Mouse (Mus musculus): ENCODE measurements around the gene Olfr11. TPM values are rescaled to one million over a fixed set of nuclear protein-coding genes. Genes with fewer than 3 reads are reported as not detected.

Olfr11 gene
- polyA plus RNA-seq (2014; fragmentation: Nextera tagmentation; extraction: Ambion mirVana), result not detected in 2 replicates

GRCm38 (mm10) chr13:21642418-21642817 lies at the start of gene Olfr11:
Gene Olfr11 (minus strand): TSS chr13:21642518.
- ATAC-seq (replicated peaks; ENCODE audit: low FRiP score, low TSS enrichment, low read depth), result no peak

DNA sequence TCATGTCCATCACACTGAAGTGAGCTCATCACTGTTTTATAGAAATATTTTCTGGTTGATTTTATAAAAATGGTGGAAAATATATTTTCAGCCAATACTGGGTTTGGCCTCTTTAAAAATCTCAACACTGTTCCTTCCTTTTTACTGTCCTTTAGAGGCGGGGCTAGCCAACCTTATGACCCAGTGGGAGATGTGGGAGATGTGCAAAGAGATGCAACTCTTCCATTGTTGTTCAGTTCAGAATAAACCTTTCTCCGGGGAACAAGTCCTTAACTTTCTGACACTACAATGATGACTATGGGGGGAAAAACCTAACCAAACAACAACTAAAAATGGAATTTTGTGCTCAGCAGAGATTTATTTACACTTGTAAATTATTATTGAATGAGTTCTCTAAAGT lies 35.0 kb upstream of the Olfr11 start, which contains the start of gene Olfr1360:
Gene Olfr1360 (minus strand): TSS at position 101 of the 400 bp plus-strand sequence.
- Histone ChIP-seq H3K9me3 (ENCODE audit: control insufficient read depth, low read length) (no peaks in the 10 kb centered on the region), H3K4me3 (ENCODE audit: low read depth, low read length) (no peak within 1 kb of the TSS), H3K9ac (ENCODE audit: low read length) (no peak within 1 kb of the TSS), H3K36me3 (ENCODE audit: control insufficient read depth, insufficient read depth, low read length) (no peaks in the 10 kb centered on the region), H3K4me1 (replicated peaks; ENCODE audit: control insufficient read depth, insufficient read depth, low read length) (no peaks in the 10 kb centered on the region), H3K27ac (ENCODE audit: low read depth) (no peak within 1 kb of the TSS), H3K4me2 (ENCODE audit: low read length) (no peak within 1 kb of the TSS), H3K27me3 (replicated peaks; ENCODE audit: control insufficient read depth, insufficient read depth, low read length) (no peaks in the 10 kb centered on the region)
- ATAC-seq (replicated peaks; ENCODE audit: low FRiP score, low TSS enrichment, low read depth), result no peak
- 81% methylated on average over 2 of the region's 2 CpGs for WGBS
- DNase-seq (ENCODE audit: low spot score), result no peak

More at GRCm38 (mm10) chr13:21642418-21642817, at the start of gene Olfr11:
- H3K4me3 ChIP-seq (ENCODE audit: low read depth, low read length), result no peak within 1 kb of the TSS
- no peak for DNase-seq (ENCODE audit: low spot score)
- no peak within 1 kb of the TSS for H3K27ac ChIP-seq (ENCODE audit: low read depth)
- H3K4me2 ChIP-seq (ENCODE audit: low read length), result no peak within 1 kb of the TSS
- no peaks in the 10 kb centered on the region for H3K36me3 ChIP-seq (ENCODE audit: control insufficient read depth, insufficient read depth, low read length)
- no peaks in the 10 kb centered on the region for H3K27me3 ChIP-seq (replicated peaks; ENCODE audit: control insufficient read depth, insufficient read depth, low read length)
- H3K9ac ChIP-seq (ENCODE audit: low read length), result no peak within 1 kb of the TSS
- WGBS, result 86% methylated on average over 2 of the region's 2 CpGs
- no peaks in the 10 kb centered on the region for H3K9me3 ChIP-seq (ENCODE audit: control insufficient read depth, low read length)
- no peaks in the 10 kb centered on the region for H3K4me1 ChIP-seq (replicated peaks; ENCODE audit: control insufficient read depth, insufficient read depth, low read length)

- H3K4me1 ChIP-seq (replicated peaks; ENCODE audit: control insufficient read depth, insufficient read depth, low read length), result no peaks in the 10 kb centered on the region
- DNase-seq (ENCODE audit: low spot score) (no peak), ATAC-seq (replicated peaks; ENCODE audit: low FRiP score, low TSS enrichment, low read depth) (no peak)
- no peak within 1 kb of the TSS for H3K27ac ChIP-seq (ENCODE audit: low read depth)
- no peak within 1 kb of the TSS for H3K4me3 ChIP-seq (ENCODE audit: low read depth, low read length)
- H3K9me3 ChIP-seq (ENCODE audit: control insufficient read depth, low read length), result no peaks in the 10 kb centered on the region
- no peak within 1 kb of the TSS for H3K9ac ChIP-seq (ENCODE audit: low read length)
- no peak within 1 kb of the TSS for H3K4me2 ChIP-seq (ENCODE audit: low read length)
- H3K27me3 ChIP-seq (replicated peaks; ENCODE audit: control insufficient read depth, insufficient read depth, low read length), result no peaks in the 10 kb centered on the region
- no peaks in the 10 kb centered on the region for H3K36me3 ChIP-seq (ENCODE audit: control insufficient read depth, insufficient read depth, low read length)
- 50% methylated on average over 2 of the region's 2 CpGs for whole genome bisulfite sequencing
These were observed 21.0 kb upstream of the Olfr11 start, which contains the start of gene Olfr1361 for GRCm38 (mm10) chr13:21663286-21663685. Gene Olfr1361 (minus strand): TSS chr13:21663386.

DNA sequence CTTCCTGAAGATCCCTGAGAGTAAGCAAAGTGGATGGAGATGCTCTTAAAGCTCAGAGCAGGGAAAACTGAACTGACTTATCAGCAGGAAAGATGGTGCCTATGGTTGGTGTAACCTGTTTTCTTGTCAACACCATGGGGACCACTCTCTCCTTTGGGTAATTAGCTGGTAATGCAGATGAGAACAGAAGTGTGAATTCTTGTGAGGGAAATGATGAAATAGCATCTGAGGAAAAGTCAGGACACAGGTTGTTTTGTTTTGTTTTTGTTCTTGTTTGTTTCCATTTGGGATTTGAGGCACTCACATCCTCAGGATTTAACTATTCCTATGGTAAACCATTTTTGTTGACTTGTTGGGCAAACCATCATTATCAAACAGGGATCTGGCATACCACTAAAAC lies 28.4 kb downstream of the Olfr11 start, which contains the start of gene Olfr1362:
Gene Olfr1362 (minus strand): TSS at position 101 of the 400 bp plus-strand sequence.
- Histone ChIP-seq H3K9me3 (ENCODE audit: control insufficient read depth, low read length) (no peaks in the 10 kb centered on the region), H3K27ac (ENCODE audit: low read depth) (no peak within 1 kb of the TSS), H3K4me1 (replicated peaks; ENCODE audit: control insufficient read depth, insufficient read depth, low read length) (no peaks in the 10 kb centered on the region), H3K36me3 (ENCODE audit: control insufficient read depth, insufficient read depth, low read length) (no peaks in the 10 kb centered on the region), H3K27me3 (replicated peaks; ENCODE audit: control insufficient read depth, insufficient read depth, low read length) (no peaks in the 10 kb centered on the region), H3K4me3 (ENCODE audit: low read depth, low read length) (no peak within 1 kb of the TSS), H3K9ac (ENCODE audit: low read length) (no peak within 1 kb of the TSS), H3K4me2 (ENCODE audit: low read length) (no peak within 1 kb of the TSS)
- no peak for ATAC-seq (replicated peaks; ENCODE audit: low FRiP score, low TSS enrichment, low read depth)
- DNase-seq (ENCODE audit: low spot score), result no peak

GRCm38 (mm10) chr13:21591618-21592017 lies 50.7 kb downstream of the Olfr11 start:
- Histone ChIP-seq H3K9me3 (ENCODE audit: control insufficient read depth, low read length) (peaks cover 4% of the 10 kb centered on the region; the same call in 1 of the 2 replicates), H3K27me3 (replicated peaks; ENCODE audit: control insufficient read depth, insufficient read depth, low read length) (no peaks in the 10 kb centered on the region), H3K27ac (ENCODE audit: low read depth) (no peak overlapping the region), H3K4me2 (ENCODE audit: low read length) (no peak overlapping the region), H3K4me3 (ENCODE audit: low read depth, low read length) (no peak overlapping the region), H3K4me1 (replicated peaks; ENCODE audit: control insufficient read depth, insufficient read depth, low read length) (no peaks in the 10 kb centered on the region), H3K9ac (ENCODE audit: low read length) (no peak overlapping the region), H3K36me3 (ENCODE audit: control insufficient read depth, insufficient read depth, low read length) (no peaks in the 10 kb centered on the region)
- no peak; the same call in 1 of the 2 replicates for ATAC-seq (replicated peaks; ENCODE audit: low FRiP score, low TSS enrichment, low read depth)
- 62% methylated on average over 2 of the region's 2 CpGs for WGBS
- DNase-seq (ENCODE audit: low spot score), result no peak

Other genes starting within 250 kb of the Olfr11 start
- gene Zkscan3, start 239.8 kb downstream of the Olfr11 start, polyA plus RNA-seq (2014; fragmentation: Nextera tagmentation; extraction: Ambion mirVana), result 72.2 and 74.6 TPM in 2 replicates
- 2.7 and 3.2 TPM in 2 replicates for gene Pgbd1, start 201.5 kb downstream of the Olfr11 start, polyA plus RNA-seq (2014; fragmentation: Nextera tagmentation; extraction: Ambion mirVana)
- 23.0 and 29.7 TPM in 2 replicates for gene Zscan26, start 188.8 kb downstream of the Olfr11 start, polyA plus RNA-seq (2014; fragmentation: Nextera tagmentation; extraction: Ambion mirVana)
- gene Nkapl, start 174.0 kb downstream of the Olfr11 start, polyA plus RNA-seq (2014; fragmentation: Nextera tagmentation; extraction: Ambion mirVana), result 2.1 and 2.6 TPM in 2 replicates
- gene Zkscan4, start 163.6 kb downstream of the Olfr11 start, polyA plus RNA-seq (2014; fragmentation: Nextera tagmentation; extraction: Ambion mirVana), result 3.3 and 3.4 TPM in 2 replicates
- gene Gm10065, start 163.1 kb downstream of the Olfr11 start, polyA plus RNA-seq (2014; fragmentation: Nextera tagmentation; extraction: Ambion mirVana), result not detected in 2 replicates
- gene AK157302, start 147.3 kb downstream of the Olfr11 start, polyA plus RNA-seq (2014; fragmentation: Nextera tagmentation; extraction: Ambion mirVana), result 0.22 and 0.32 TPM in 2 replicates
- gene Gm11273, start 141.1 kb downstream of the Olfr11 start, polyA plus RNA-seq (2014; fragmentation: Nextera tagmentation; extraction: Ambion mirVana), result 5.6 and 8.3 TPM in 2 replicates
- gene Zkscan8, start 111.4 kb downstream of the Olfr11 start, polyA plus RNA-seq (2014; fragmentation: Nextera tagmentation; extraction: Ambion mirVana), result 8.2 and 9.6 TPM in 2 replicates
- gene Olfr1366, start 99.7 kb downstream of the Olfr11 start, polyA plus RNA-seq (2014; fragmentation: Nextera tagmentation; extraction: Ambion mirVana), result 0.05 and 0.16 TPM in 2 replicates
- gene Olfr1535, start 82.6 kb downstream of the Olfr11 start, polyA plus RNA-seq (2014; fragmentation: Nextera tagmentation; extraction: Ambion mirVana), result not detected in 2 replicates
- gene Olfr1364, start 60.8 kb downstream of the Olfr11 start, polyA plus RNA-seq (2014; fragmentation: Nextera tagmentation; extraction: Ambion mirVana), result not detected in 2 replicates
- gene Olfr1362, start 28.5 kb downstream of the Olfr11 start, polyA plus RNA-seq (2014; fragmentation: Nextera tagmentation; extraction: Ambion mirVana), result not detected in 2 replicates
- gene Olfr1361, start 20.9 kb upstream of the Olfr11 start, polyA plus RNA-seq (2014; fragmentation: Nextera tagmentation; extraction: Ambion mirVana), result not detected in 2 replicates
- gene Olfr1360, start 34.9 kb upstream of the Olfr11 start, polyA plus RNA-seq (2014; fragmentation: Nextera tagmentation; extraction: Ambion mirVana), result not detected in 2 replicates
- not detected in 2 replicates for gene Olfr1359, start 55.6 kb upstream of the Olfr11 start, polyA plus RNA-seq (2014; fragmentation: Nextera tagmentation; extraction: Ambion mirVana)
- 3.5 and 4.9 TPM in 2 replicates for gene Hist1h2bl, start 73.6 kb upstream of the Olfr11 start, polyA plus RNA-seq (2014; fragmentation: Nextera tagmentation; extraction: Ambion mirVana)
- gene Hist1h2ai, start 73.9 kb upstream of the Olfr11 start, polyA plus RNA-seq (2014; fragmentation: Nextera tagmentation; extraction: Ambion mirVana), result 26.2 and 47.7 TPM in 2 replicates
- 7.7 and 18.4 TPM in 2 replicates for gene Hist1h3h, start 75.1 kb upstream of the Olfr11 start, polyA plus RNA-seq (2014; fragmentation: Nextera tagmentation; extraction: Ambion mirVana)
- gene Hist1h2bm, start 79.5 kb upstream of the Olfr11 start, polyA plus RNA-seq (2014; fragmentation: Nextera tagmentation; extraction: Ambion mirVana), result 4.0 and 5.3 TPM in 2 replicates
- 2.2 and 2.3 TPM in 2 replicates for gene Hist1h4j, start 92.5 kb upstream of the Olfr11 start, polyA plus RNA-seq (2014; fragmentation: Nextera tagmentation; extraction: Ambion mirVana)
- 7.2 and 10.8 TPM in 2 replicates for gene Hist1h4k, start 108.0 kb upstream of the Olfr11 start, polyA plus RNA-seq (2014; fragmentation: Nextera tagmentation; extraction: Ambion mirVana)
- 18.2 and 18.4 TPM in 2 replicates for gene Hist1h2ak, start 111.3 kb upstream of the Olfr11 start, polyA plus RNA-seq (2014; fragmentation: Nextera tagmentation; extraction: Ambion mirVana)
- gene Hist1h2bn, start 111.6 kb upstream of the Olfr11 start, polyA plus RNA-seq (2014; fragmentation: Nextera tagmentation; extraction: Ambion mirVana), result 3.2 and 3.7 TPM in 2 replicates
- 16.0 and 16.8 TPM in 2 replicates for gene Hist1h1b, start 138.1 kb upstream of the Olfr11 start, polyA plus RNA-seq (2014; fragmentation: Nextera tagmentation; extraction: Ambion mirVana)
- gene Hist1h3i, start 140.9 kb upstream of the Olfr11 start, polyA plus RNA-seq (2014; fragmentation: Nextera tagmentation; extraction: Ambion mirVana), result 188 and 230 TPM in 2 replicates
- gene Hist1h2an, start 144.7 kb upstream of the Olfr11 start, polyA plus RNA-seq (2014; fragmentation: Nextera tagmentation; extraction: Ambion mirVana), result 10.1 TPM in 1 of 2 replicates, not detected in the other
- 0.74 and 1.8 TPM in 2 replicates for gene Hist1h2bp, start 144.9 kb upstream of the Olfr11 start, polyA plus RNA-seq (2014; fragmentation: Nextera tagmentation; extraction: Ambion mirVana)
- gene Hist1h2bq, start 167.7 kb upstream of the Olfr11 start, polyA plus RNA-seq (2014; fragmentation: Nextera tagmentation; extraction: Ambion mirVana), result 19.9 and 23.4 TPM in 2 replicates
- 4.0 TPM in 1 of 2 replicates, not detected in the other for gene Hist1h2ao, start 167.9 kb upstream of the Olfr11 start, polyA plus RNA-seq (2014; fragmentation: Nextera tagmentation; extraction: Ambion mirVana)
- gene Hist1h4m, start 169.2 kb upstream of the Olfr11 start, polyA plus RNA-seq (2014; fragmentation: Nextera tagmentation; extraction: Ambion mirVana), result not detected in 2 replicates
- gene Hist1h4n, start 189.7 kb upstream of the Olfr11 start, polyA plus RNA-seq (2014; fragmentation: Nextera tagmentation; extraction: Ambion mirVana), result 20.6 and 22.9 TPM in 2 replicates
- gene Hist1h2ap, start 191.0 kb upstream of the Olfr11 start, polyA plus RNA-seq (2014; fragmentation: Nextera tagmentation; extraction: Ambion mirVana), result 4,338 and 4,830 TPM in 2 replicates
- 22.1 and 24.2 TPM in 2 replicates for gene Hist1h2br, start 191.2 kb upstream of the Olfr11 start, polyA plus RNA-seq (2014; fragmentation: Nextera tagmentation; extraction: Ambion mirVana)

Measured in intestine, embryonic 14.5 days (tissue).